Mouse (Mus musculus) cerebellum, postnatal 14 days (tissue): ENCODE data around the gene Rpl7l1.
"Not testable (repeated sequence)": the region's sequence is repeated elsewhere in the genome, so short reads cannot be mapped to it uniquely, and the experiment has no call there.

ENCODE experiments used
- DNase-seq, 2 experiments: peaks; one replicate each; pipeline ENCODE4 v3.0.0; 2021; ENCODE audit warnings: mixed read lengths in 2 of 2

The Rpl7l1 gene

GRCm38 (mm10) chr17:46775070-46775469, 7.4 kb downstream of the Rpl7l1 start:
- no peak for DNase-seq

GRCm38 (mm10) chr17:46774131-46774472, 8.4 kb downstream of the Rpl7l1 start:
- DNase-seq = no peak

GRCm38 (mm10) chr17:46773278-46774130, 9.0 kb downstream of the Rpl7l1 start:
- DNase-seq = peak; percentile 33 to 44

GRCm38 (mm10) chr17:46772404-46773277, 9.8 kb downstream of the Rpl7l1 start, which contains the start of gene 2310039H08Rik:
Gene 2310039H08Rik (plus strand): TSS chr17:46772635.
- DNase-seq = peak; percentile 85 to 88

GRCm38 (mm10) chr17:46772038-46772403, 10.5 kb downstream of the Rpl7l1 start:
- no peak for DNase-seq

DNA sequence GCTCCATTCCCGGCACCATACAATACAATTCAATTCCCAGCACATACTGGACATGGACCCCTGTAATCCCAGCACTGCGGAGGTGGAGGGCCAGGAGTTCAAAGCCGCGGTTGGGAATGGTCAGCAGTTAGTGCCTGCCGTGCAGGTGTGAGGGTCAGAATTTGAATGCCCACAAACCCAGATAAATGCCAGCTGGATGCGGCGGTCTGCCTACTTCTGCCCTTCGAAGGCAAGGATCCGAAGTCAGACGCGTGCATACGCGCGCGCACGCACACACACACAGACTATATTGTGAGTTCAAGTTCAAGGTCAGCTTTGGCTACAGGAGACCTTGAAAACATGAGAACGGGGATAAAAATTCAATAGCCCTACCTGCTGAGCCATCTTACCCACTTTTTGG, 10.9 kb downstream of the Rpl7l1 start:
- DNase-seq = peak; percentile 22 to 35

DNA sequence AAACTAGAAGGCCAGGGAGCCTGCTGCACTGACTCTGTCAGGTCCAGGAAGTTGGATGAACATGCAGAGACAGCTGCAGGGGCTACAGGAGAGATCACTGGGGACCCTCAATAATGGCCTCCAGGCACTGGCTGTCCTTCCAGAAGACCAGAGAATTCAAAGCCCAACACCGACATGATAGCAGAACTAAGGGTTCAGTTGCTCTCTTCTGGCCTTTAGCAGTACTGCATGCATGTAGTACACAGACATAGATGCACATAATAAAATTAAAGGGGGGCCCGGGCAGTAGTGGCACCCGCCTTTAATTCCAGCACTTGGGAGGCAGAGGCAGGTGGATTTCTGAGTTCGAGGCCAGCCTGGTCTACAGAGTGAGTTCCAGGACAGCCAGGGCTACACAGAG, 11.4 kb downstream of the Rpl7l1 start:
- peak; percentile 25 to 40 for DNase-seq

- no peak for DNase-seq
Observed at GRCm38 (mm10) chr17:46770546-46770945, 11.9 kb downstream of the Rpl7l1 start.

GRCm38 (mm10) chr17:46767868-46768267, 14.6 kb downstream of the Rpl7l1 start:
- DNase-seq = peak in 1 of 2 experiments; percentile 44

GRCm38 (mm10) chr17:46764916-46765315, 17.6 kb downstream of the Rpl7l1 start:
- DNase-seq = not testable (repeated sequence)

DNA sequence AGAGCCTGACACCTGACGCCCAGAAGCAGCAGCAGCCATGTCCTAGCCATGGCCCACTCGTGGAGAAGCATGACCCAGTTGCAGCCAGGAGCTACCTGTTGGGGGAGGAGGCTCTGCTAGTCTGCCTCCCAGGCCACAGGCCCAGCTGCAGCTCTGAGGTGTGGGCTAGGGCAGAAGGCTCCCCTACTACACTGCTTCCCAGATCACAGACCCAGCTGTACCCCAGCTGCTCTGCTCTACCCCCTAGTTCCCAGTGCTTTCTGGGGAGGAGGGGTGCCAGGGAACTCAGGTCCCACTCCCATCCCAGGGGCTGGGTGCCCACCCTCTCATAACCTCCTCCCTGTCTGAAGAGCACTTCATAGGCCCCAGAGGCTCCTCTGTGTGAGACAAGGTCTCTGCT, 18.9 kb downstream of the Rpl7l1 start, which contains the start of gene Ptcra:
Ptcra (minus strand) TSS at position 169 of the 400 bp plus-strand sequence.
- DNase-seq = no peak

GRCm38 (mm10) chr17:46758753-46759152, 23.7 kb downstream of the Rpl7l1 start:
- DNase-seq = no peak

DNA sequence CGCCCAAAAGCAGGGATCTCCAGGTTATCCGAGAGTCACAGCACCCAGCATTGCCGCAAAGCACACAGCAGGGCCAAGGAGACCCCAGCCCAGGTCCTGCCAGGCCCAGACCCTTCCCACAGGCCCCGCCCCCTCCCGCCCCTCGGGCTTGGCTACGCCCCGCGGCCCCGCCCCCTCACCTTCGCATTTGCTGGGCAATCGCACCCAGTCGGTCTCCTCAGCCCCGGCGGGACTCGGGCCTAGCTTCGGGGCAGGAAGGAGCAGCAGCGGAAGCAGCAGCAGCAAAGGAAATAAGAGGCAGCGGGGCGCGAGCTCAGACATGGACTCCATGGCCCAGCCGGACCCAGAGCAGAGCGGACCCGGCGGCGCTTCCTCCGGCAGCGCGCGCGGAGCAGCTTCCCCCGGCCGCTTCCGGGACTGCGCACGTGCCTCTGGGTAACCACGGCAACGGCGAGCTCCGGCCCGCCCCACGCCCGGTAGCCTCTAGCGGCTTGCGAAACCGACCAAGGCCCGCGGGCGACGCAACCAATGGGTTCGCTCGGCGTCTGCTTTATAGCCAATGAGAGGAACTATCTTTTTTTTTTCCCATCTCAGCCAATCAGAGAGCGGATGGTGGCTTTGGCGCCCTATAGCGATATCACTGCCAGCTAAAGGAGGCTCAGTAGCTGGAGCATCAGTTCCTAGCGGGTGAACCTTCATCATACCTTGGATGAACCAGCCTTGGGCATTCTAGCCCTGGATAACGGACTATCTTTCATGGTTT, 30.5 kb downstream of the Rpl7l1 start, which contains the start of gene Cnpy3:
Cnpy3 (minus strand) TSS at position 421 of the 763 bp plus-strand sequence.
- DNase-seq = peak; percentile 98

- no peak for DNase-seq
Observed at GRCm38 (mm10) chr17:46751056-46751793, 31.2 kb downstream of the Rpl7l1 start.

- no peak for DNase-seq
Observed at GRCm38 (mm10) chr17:46750580-46750979, 31.9 kb downstream of the Rpl7l1 start.

DNA sequence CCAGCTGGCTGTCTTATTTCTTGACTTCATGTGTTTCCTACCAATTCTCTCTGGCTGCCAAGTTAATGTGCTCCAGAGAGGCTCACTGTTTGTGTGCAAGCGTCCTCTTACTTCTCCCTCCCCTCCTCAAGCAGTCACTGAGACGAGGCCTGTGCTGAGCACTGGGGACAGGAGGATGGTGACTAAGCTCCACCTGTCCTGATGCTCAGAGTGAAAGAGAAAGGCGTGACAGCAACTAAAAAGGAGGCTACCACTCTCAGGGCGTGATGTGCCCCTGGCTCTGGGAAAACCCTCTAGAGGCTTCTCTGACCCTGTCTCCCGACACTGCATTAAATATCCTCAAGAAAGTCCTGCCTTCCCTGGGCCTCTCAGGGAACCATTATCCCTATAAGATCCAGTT, 33.2 kb downstream of the Rpl7l1 start:
- DNase-seq = no peak

DNA sequence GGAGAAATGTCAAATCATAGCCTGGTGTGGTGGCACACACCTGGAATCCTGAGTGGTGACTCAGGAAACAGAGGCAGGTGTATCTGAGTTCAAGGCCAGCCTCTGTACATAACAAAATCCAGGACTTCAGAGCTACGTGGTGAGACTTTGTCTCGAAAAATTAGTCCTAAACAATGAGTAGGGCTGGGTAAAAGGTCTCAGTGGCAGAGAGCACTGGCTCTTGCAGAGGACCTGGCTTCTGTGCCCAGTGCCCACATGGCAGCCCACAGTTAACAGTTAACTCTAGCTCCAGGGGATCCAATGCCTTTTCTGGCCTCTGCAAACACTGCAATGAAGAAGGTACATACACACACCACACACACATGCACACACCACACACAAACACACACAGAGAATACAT, 34.7 kb downstream of the Rpl7l1 start:
- no peak for DNase-seq

DNA sequence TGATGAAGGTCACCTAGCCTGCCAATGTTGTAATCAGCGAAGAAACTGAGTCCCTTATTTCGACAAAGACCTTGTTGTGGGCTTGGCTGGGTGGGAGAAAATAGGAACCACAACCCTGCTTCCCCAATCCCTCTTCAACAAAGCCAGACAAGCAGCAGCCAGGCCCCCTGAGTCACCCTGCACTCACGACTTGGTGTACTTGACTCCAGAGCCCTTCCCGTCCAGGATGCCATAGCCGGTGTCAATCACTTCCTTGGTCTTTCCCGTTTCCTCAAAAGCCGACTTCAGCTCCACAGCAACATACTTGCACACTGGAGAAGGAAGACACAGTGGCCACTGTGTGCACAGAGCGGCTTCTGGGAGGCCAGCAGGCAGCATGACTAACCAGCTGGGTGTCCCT, 35.2 kb downstream of the Rpl7l1 start:
- no peak for DNase-seq

DNA sequence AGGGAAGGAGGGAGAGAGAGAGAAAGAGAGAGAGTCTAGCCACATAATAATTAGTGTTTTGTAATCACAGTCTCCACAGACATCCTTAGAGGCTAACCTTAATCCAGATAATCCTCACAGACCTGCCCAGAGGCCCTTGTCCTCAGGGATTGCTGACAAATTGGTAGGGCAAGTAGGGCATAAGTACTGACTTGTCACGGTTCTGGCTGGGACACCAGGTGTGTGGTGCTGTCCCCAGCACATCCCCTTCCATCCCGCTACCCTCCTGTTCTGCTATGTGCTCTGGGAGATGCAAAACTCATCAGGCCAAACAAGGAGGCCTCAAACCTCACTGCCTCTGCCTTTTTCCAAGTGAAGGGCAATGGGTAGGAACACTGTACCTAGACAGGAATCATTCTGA, 37.0 kb downstream of the Rpl7l1 start:
- no peak for DNase-seq

- no peak for DNase-seq
Observed at GRCm38 (mm10) chr17:46742986-46743385, 39.5 kb downstream of the Rpl7l1 start.

GRCm38 (mm10) chr17:46741305-46741704, 41.2 kb downstream of the Rpl7l1 start:
- no peak for DNase-seq

GRCm38 (mm10) chr17:46736160-46736559, 46.3 kb downstream of the Rpl7l1 start:
- DNase-seq = peak; percentile 31 to 64
